Mouse (Mus musculus): ENCODE measurements around the gene Fxyd7. TPM values are rescaled to one million over a fixed set of nuclear protein-coding genes. Genes with fewer than 3 reads are reported as not detected.

The Fxyd7 gene
- total RNA-seq, 2 experiments from 2014 or later: 1.2 to 1.6 TPM

DNA sequence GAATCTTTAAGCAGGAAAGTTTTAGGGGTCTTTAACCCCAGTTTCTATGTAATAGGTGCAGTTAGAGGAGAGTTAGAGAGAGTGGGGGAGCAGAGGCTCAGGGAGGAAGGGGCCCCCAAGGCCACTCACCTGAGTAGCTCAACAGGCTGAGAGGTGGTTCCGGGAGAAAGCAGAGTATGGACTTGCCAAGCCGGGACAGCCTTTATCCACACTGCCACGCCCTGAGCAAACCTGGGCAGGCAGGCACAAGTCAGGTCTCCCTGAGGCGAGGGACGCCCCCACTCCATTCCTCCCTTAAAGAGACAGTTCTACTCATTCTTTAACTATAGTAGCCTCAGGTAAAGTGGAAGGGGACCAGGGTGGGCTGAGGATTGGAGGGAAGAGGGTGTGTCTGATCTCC, 25.2 kb upstream of the Fxyd7 start, which contains the start of gene Fxyd3:
Gene Fxyd3, minus strand, starts transcription at position 213 of the 400 bp plus-strand sequence.
- no peak for DNase-seq

GRCm38 (mm10) chr7:31074713-31075069, 23.4 kb upstream of the Fxyd7 start:
- no peak for DNase-seq

- no peak for DNase-seq
Measured at GRCm38 (mm10) chr7:31074061-31074712, 22.9 kb upstream of the Fxyd7 start.

DNA sequence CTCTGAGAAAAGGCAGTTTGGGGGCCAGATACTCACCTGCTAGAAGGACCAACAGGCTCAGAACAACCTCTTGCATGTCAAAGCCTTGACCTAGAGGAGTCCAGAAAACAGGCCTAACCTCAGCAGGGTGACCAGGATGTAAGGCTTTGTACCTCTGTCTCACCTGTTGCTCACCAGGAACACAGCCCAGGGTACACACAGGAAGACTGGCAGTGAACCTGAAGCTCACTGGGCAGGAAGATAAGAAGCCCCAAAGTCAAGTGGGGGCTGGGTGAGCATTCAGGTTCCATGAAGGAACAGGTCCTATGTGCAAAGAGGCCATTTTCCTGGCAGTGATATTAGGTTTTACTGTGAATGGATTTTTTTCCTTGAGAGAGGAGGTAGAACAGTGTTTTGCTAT, 22.3 kb upstream of the Fxyd7 start:
- no peak for DNase-seq

GRCm38 (mm10) chr7:31072326-31072725, 21.1 kb upstream of the Fxyd7 start:
- no peak for DNase-seq

GRCm38 (mm10) chr7:31070324-31070723, 19.1 kb upstream of the Fxyd7 start:
- no peak for DNase-seq

GRCm38 (mm10) chr7:31069491-31069890, 18.2 kb upstream of the Fxyd7 start:
- DNase-seq: no peak

DNA sequence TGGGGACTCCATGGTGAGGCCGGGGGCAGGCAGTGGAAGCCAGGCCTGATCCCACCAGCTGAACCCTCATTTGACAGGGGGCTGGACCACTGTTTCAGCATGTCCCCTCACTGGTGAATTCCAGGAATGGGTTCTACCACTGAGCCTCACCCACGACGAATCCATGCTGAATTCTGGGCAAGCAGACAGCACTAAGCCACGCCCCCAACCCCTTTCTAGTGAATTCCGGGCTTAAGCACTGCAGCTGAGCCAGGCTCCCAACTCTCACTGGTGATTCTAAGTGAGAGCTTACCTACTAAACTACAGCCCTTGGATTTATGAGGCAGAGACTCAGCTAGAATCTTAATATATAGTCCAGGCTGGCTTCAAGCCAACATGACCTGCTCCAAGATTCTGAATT, 16.6 kb upstream of the Fxyd7 start:
- no peak for DNase-seq

DNA sequence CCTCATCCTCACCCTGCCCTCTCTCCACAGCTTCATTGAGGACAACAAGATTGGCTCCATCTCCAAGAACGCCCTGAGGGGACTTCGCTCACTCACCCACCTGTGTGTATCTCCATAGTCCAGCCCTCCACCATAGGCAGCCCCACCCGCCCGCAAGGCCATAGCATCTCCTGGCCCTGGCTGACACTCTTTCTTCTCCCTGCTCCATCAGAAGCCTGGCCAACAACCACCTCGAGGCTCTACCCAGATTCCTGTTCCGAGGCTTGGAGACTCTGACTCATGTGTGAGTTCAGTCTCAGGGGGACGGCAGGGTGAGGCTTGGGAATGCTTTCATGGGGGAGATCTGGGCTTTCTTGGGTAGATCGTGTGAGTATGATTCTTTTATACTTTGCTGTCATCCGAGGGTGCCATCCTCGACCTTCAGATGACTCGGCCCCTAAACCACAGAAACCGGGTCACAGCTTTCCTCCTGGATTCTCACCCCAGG, 11.8 kb upstream of the Fxyd7 start:
- DNase-seq: no peak

GRCm38 (mm10) chr7:31060621-31061010, 9.3 kb upstream of the Fxyd7 start:
- no peak for DNase-seq

DNA sequence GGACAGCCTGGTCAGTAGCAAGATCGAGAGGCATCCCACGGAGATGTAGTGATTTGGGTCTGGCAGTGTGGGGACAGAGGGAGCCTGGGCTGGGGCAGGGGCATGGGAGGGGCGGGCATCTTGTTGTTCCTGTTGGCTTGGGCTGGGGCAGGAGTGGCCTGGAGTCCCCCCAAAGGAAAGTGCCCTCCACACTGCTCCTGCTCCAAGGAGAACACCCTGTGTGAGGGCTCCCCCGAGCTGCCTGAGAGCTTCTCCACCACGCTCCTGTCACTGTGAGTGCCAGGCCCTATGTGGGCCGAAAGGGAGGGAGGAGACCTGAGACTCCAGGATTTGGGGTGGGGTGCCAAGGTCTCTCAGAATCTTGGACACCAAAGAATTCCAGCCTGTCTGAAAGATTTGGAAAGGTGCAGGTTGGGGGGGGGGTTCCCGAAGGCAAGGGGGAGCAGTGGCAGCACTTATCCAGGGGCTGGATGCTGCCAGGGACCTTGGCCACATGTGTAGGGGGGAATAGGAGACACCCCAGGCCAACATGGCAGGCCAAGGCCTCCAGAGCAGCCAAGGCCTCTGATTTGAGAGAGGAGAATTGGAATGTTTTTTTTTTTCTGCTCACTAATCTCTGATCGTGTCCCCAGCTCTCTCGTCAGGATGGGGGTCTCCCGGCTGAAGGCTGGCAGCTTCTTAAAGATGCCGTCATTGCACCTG, 8.8 kb upstream of the Fxyd7 start:
- DNase-seq: no peak

GRCm38 (mm10) chr7:31059108-31059507, 7.8 kb upstream of the Fxyd7 start, which contains the start of gene Lgi4:
TSS of gene Lgi4 (plus strand) at chr7:31059342.
- DNase-seq: peak; percentile 87 to 91

DNA sequence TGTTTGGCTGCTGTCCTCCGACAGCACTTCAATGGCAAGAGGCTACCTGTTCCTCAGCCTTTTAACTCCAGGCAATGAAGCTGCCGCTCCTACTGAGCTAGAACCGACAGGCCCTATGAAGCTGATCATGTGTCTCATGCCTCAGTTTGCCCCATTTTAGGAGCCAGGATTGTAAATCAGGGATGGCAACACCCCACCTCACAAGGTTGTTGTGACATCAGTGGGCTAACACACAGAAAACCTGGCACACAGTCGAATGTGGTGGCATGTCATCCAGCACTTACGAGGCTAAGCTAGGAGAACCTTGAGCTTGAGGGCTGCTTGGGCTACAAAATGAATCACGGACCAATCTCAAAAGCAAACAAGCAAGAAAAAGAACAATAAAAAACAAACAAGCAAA, 6.9 kb upstream of the Fxyd7 start:
- DNase-seq: peak in 1 of 2 experiments; percentile 69

GRCm38 (mm10) chr7:31057730-31058129, 6.5 kb upstream of the Fxyd7 start:
- peak; percentile 42 to 48 for DNase-seq

DNA sequence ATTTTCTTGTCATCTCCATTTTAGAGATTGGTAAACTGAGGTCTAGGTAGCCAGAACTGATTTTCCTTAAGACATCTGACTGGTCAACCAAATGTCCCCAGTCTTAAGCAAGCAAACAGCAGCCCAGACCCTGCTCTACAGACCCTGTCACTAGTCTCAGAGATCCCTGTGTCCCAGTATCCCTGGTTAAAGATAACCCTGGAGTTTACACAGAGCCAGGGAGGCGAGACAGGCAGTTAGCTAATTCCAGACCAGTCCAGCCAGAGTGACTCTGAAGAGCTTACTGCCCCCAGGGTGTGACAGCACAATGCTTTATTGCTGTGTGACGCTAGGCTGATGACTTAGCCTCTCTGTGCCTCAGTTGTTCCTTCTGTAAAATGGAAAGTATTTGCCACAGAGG, 5.8 kb upstream of the Fxyd7 start, which contains the start of gene Fxyd1:
Gene Fxyd1, minus strand, starts transcription at position 129 of the 400 bp plus-strand sequence.
- no peak for DNase-seq

DNA sequence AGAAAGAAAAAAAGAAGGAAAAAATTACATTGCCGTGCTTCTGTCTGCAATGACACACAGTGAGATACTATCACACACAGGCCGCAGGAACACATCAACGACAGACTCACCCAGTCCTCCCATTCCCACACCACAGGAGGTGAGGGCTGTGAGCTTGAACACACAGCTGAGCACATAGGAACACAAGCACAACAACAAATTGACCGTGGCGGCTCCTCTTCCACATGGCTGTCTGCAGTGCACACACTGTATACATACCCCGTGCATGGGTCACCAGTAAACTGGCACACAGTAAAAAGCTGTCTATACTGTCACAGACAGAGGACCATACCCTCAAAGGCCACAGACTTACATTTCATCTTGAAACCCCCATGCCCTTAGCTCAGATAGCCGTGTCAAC, 5.2 kb upstream of the Fxyd7 start:
- no peak for DNase-seq

DNA sequence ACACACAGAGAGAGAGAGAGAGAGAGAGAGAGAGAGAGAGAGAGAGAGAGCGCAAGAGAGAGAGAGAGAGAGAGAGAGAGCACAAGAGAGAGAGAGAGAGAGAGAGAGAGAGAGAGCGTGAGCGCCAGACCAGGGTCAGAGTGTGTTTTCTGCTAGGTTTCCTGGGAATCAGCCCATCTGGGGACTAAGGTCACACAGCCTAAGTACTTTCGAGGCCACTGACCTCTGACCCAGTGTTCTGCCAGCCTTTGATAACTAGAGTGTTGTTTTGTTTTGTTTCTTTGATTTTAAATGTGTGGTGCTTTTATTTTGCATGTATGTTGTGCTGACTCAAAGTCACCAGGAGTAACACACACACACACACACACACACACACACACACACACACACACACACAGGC, 4.6 kb upstream of the Fxyd7 start:
- peak; percentile 42 to 54 for DNase-seq

GRCm38 (mm10) chr7:31055354-31055824, 4.1 kb upstream of the Fxyd7 start:
- DNase-seq: peak; percentile 75 to 90

DNA sequence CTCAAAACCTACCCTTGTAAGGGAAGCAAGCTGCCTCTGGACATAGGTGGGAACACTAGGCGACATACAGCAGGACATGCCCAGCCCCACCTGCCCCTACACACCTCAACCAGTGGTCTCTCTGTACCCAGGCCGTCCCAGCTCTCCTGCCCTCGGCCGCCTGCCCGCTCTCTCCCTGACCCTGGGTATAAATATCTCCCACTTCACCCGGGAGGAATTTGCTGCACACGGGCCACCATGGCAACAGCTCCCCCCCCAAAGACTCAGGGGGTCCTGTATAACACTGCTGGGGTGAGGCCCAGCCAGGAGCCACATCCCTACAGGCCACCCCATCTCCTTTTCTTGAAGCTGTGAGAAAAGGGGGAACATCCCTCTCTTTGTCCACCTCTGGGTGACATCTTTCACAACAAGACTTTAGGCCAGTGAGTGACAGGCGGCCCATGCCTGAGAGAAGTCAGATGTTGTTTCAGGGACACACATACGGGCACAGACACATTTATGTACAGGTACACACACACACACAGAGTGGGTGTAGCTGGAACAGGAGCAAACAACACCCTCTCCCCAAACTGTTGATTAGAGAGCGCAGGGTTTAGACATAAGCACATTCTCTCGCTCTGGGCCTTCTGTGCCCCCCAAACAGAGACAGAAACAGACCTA, 3.5 kb upstream of the Fxyd7 start:
- peak; percentile 50 to 63 for DNase-seq

DNA sequence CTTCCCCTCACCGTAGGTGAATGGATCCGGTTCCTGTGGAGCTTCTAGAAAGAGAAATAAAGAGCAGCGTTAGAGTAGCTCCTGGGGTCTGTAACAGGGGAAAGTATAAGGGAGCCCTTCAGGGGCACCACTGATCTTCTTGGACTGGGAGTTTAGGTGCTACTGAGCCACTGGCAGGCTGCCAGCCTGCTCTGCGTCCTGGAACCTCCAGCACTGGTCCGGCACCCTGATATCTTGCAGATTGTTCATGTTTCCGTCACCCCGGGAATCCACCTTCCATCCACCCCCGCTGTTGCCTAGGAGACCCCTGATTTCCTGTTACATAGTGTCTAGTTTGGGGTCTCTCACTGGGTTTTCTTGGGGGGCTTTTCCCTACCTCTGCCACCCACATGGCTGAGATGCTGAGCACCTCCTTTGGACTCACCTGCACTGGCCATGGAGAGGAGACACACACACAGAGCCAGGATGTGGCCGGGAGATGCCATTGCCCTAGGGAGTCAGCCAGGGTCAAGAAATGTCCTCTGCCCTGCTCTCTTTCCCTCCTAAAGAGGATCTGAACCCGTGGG, 2.7 kb upstream of the Fxyd7 start:
- DNase-seq: peak in 1 of 2 experiments; percentile 39

DNA sequence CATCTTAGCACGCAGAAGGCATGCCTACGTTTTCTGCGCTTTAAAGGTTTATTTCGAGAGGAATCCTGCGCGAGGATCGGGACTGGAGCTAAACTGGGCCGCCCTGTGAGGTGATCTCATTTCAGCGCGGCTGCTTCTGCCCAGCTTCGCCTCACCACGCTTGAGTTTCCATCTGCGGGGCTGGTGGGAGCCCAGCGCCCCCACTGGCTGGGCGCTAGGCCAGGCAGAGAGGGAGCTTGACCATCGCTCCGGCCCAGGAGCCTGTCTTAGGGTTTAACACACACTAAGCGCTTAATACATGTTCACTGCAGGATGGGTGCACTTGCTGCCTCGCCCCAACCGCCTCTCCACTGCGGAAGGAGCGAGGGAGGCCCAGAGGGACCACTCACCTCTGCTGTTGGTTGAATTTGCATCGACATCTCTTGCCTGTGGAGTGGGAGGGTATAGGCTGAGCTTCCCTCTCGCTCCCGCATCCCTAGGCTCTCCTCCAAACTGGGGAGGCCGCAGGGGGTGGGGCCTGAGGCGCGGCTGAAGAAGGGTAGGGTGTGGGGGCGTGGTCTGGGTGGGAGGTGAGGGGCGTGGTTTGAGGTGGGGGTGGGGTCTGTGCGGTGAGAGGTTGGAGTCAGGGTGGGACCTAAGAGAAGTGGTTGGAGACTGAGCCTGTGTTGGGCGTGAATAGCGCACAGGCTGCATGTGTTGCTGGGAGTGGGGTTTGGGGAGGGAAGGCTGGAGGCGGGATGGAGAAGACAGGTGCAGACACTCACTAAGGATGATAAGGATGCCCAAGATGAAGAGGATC, 1.6 kb upstream of the Fxyd7 start:
- DNase-seq: peak in 1 of 2 experiments; percentile 58

- no peak for DNase-seq
Measured at GRCm38 (mm10) chr7:31052251-31052635, 976 bp upstream of the Fxyd7 start.

Measured in adrenal gland, postnatal 36 days (tissue).